Mouse (Mus musculus): Measurements from ENCODE around the gene Tnk2.
"Not testable (repeated sequence)": the region's sequence is repeated elsewhere in the genome, so short reads cannot be mapped to it uniquely, and the experiment has no call there.

Tnk2 gene

GRCm38 (mm10) chr16:32636331-32636730 lies 7.3 kb upstream of the Tnk2 start:
- DNase-seq (ENCODE audit: low read depth, low spot score) = no peak

- DNase-seq (ENCODE audit: low read depth, low spot score) = no peak
These were observed 6.7 kb upstream of the Tnk2 start for GRCm38 (mm10) chr16:32636871-32637521.

GRCm38 (mm10) chr16:32638476-32638875 lies 5.2 kb upstream of the Tnk2 start:
- DNase-seq (ENCODE audit: low read depth, low spot score) = peak; percentile 86

- DNase-seq (ENCODE audit: low read depth, low spot score) = no peak
These were observed 3.6 kb upstream of the Tnk2 start for GRCm38 (mm10) chr16:32640096-32640495.

GRCm38 (mm10) chr16:32640683-32641082 lies 3.0 kb upstream of the Tnk2 start:
- not testable (repeated sequence) for DNase-seq (ENCODE audit: low read depth, low spot score)

GRCm38 (mm10) chr16:32641440-32642219 lies 2.0 kb upstream of the Tnk2 start:
- no peak for DNase-seq (ENCODE audit: low read depth, low spot score)

GRCm38 (mm10) chr16:32642280-32642679 lies 1.4 kb upstream of the Tnk2 start:
- peak; percentile 55 for DNase-seq (ENCODE audit: low read depth, low spot score)

- peak; percentile 75 for DNase-seq (ENCODE audit: low read depth, low spot score)
These were observed 561 bp downstream of the Tnk2 start for GRCm38 (mm10) chr16:32644069-32644800.

- no peak for DNase-seq (ENCODE audit: low read depth, low spot score)
These were observed 1.1 kb downstream of the Tnk2 start for GRCm38 (mm10) chr16:32644801-32645170.

- peak; percentile 94 for DNase-seq (ENCODE audit: low read depth, low spot score)
These were observed 1.8 kb downstream of the Tnk2 start for GRCm38 (mm10) chr16:32645361-32645914.

- no peak for DNase-seq (ENCODE audit: low read depth, low spot score)
These were observed 2.3 kb downstream of the Tnk2 start for GRCm38 (mm10) chr16:32646014-32646413.

- DNase-seq (ENCODE audit: low read depth, low spot score) = no peak
These were observed 4.0 kb downstream of the Tnk2 start for GRCm38 (mm10) chr16:32647712-32648111.

- DNase-seq (ENCODE audit: low read depth, low spot score) = no peak
These were observed 6.8 kb downstream of the Tnk2 start for GRCm38 (mm10) chr16:32650461-32650860.

- DNase-seq (ENCODE audit: low read depth, low spot score) = no peak
These were observed 7.4 kb downstream of the Tnk2 start for GRCm38 (mm10) chr16:32650974-32651618.

GRCm38 (mm10) chr16:32654071-32654733 lies 10.5 kb downstream of the Tnk2 start:
- no peak for DNase-seq (ENCODE audit: low read depth, low spot score)

- no peak for DNase-seq (ENCODE audit: low read depth, low spot score)
These were observed 11.9 kb downstream of the Tnk2 start for GRCm38 (mm10) chr16:32655534-32655933.

GRCm38 (mm10) chr16:32656321-32656720 lies 12.6 kb downstream of the Tnk2 start:
- no peak for DNase-seq (ENCODE audit: low read depth, low spot score)

- DNase-seq (ENCODE audit: low read depth, low spot score) = no peak
These were observed 13.1 kb downstream of the Tnk2 start for GRCm38 (mm10) chr16:32656794-32657193.

GRCm38 (mm10) chr16:32657498-32658250 lies 14.0 kb downstream of the Tnk2 start:
- DNase-seq (ENCODE audit: low read depth, low spot score) = no peak

GRCm38 (mm10) chr16:32658743-32659171 lies 15.1 kb downstream of the Tnk2 start:
- DNase-seq (ENCODE audit: low read depth, low spot score) = peak; percentile 89

Data from brain, adult 2 months (tissue).